Mouse (Mus musculus): ENCODE results near the gene Lingo1. TPM values are rescaled to one million over a fixed set of nuclear protein-coding genes. Genes with fewer than 3 reads are reported as not detected.

Gene Lingo1
- polyA plus RNA-seq, 1 experiment: 0.38 TPM

DNA sequence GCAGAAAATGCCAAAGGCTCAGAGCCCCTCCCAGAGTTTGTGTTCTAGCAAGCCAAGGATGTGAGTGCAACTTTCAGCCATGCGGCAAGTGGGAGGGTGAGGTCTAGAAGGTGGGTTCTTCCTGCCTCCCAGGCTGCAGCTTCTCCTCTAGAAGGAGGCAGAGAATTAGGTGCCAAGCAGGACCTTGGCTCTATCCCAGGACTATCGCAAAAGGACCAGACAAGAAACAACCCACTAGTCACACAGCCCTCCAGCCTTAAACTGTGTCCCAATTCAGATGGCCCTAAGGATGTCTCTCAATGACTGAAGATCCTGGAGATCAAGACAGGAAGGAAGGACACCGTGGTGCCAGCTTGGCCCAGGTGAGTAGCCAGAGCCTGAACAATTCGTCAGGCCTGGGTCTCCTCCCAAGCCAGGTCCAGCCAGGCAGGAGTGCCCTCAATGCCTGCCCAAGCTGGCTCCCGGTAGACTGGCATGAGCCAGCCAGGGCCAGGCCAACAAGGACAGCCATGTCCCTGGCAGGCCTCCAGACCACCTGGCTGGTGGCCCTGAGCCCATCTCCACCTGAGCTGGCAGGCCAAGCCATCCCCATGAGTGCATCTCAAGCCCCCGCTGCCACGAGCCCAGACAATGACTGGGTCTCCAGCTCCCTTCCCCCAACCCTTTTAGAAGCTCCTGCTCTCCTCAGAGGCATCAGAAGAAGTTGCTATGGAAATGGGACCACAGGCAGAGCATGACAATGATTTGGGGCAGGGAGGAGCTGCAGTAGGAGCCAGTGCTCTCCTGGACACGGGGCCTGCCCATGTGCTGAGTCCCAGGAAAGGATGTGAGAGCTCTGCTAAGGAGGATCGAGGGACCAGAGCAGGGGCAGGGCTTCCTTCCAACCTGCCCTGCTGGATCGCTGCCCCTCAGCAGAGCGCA, 19.1 kb downstream of the Lingo1 start:
- H3K4me1 ChIP-seq (ENCODE audit: control insufficient read depth, insufficient read depth, insufficient read length, low read length): no peaks in the 10 kb centered on the region
- no peaks in the 10 kb centered on the region for H3K36me3 ChIP-seq (ENCODE audit: control insufficient read depth, insufficient read depth, low read length)
- 64% methylated on average over 11 of the region's 11 CpGs for WGBS
- H3K4me3 ChIP-seq (ENCODE audit: low read depth, low read length): no peak overlapping the region
- H3K27me3 ChIP-seq (ENCODE audit: control insufficient read depth, insufficient read depth, low read length): no peaks in the 10 kb centered on the region
- TF ChIP-seq CTCF (IDR thresholded peaks at IDR 0.05; ENCODE audit: extremely low read depth, insufficient read length, insufficient replicate concordance, low read depth, low read length) (no peak), POLR2A (IDR thresholded peaks at IDR 0.05; ENCODE audit: low read depth, low read length) (no peak)
- no peak overlapping the region for H3K27ac ChIP-seq (ENCODE audit: insufficient read depth, low read depth, low read length)

DNA sequence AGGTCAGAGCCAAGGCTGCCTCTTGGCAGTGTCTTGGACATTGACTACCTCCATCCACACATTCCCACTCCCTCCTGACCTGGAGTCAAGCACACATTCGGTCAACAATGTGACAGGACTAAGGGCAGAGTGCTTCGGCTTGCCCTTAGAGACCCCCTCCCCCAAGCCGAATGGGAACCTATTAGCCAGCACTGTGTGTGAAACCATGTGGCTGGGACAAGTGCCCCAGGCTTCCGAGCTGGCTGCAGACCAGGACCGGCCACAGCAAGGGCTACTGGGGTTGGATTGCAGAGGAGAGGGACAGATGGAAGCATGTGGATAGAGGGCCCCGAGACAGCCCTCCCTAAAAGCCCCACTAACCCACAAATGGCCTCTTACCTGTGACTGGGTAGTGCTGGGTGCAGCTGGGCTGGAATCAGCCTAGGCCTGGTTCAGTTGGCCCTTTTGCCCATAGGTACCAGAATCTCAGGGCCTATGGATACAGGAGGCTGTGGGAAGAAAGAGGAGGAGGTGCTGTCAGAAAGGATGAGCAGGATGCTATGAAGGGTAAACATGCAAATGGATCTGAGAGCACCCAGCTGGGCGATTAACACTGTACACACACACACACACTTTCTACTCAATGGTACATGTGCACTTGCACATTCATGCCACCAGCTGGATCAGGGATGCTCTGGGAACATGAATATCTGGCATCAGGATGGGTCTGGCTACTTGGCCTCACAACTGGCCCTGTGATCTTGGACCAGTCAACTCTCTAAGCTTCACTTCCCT, 20.9 kb downstream of the Lingo1 start:
- H3K27me3 ChIP-seq (ENCODE audit: control insufficient read depth, insufficient read depth, low read length): no peaks in the 10 kb centered on the region
- H3K27ac ChIP-seq (ENCODE audit: insufficient read depth, low read depth, low read length): no peak overlapping the region
- no peaks in the 10 kb centered on the region for H3K4me1 ChIP-seq (ENCODE audit: control insufficient read depth, insufficient read depth, insufficient read length, low read length)
- H3K36me3 ChIP-seq (ENCODE audit: control insufficient read depth, insufficient read depth, low read length): no peaks in the 10 kb centered on the region
- 69% methylated on average over 7 of the region's 7 CpGs for WGBS
- H3K4me3 ChIP-seq (ENCODE audit: low read depth, low read length): no peak overlapping the region
- TF ChIP-seq POLR2A (IDR thresholded peaks at IDR 0.05; ENCODE audit: low read depth, low read length) (no peak), CTCF (IDR thresholded peaks at IDR 0.05; ENCODE audit: extremely low read depth, insufficient read length, insufficient replicate concordance, low read depth, low read length) (no peak)

DNA sequence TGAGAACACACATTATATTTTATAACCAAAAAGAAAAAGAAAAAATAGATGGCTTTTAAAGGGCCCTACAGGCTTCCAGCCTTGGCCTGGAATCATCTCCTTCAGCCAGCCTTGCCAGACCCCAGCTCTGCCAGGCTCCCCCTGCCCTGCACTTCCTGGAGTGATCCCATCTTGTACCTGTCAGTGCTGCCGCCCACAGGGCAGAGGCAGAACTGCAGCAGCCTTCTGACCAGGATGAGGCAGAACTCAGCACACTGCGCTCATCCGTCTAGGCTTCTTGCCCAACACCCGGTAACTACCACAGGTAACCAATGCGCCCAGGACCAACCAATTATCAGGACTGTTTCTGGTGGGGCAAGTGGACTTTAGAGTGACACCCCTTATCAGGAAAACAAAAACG, 22.0 kb downstream of the Lingo1 start:
- WGBS: 28% methylated on average over 6 of the region's 6 CpGs
- Histone ChIP-seq H3K27ac (ENCODE audit: insufficient read depth, low read depth, low read length) (no peak overlapping the region), H3K4me3 (ENCODE audit: low read depth, low read length) (no peak overlapping the region), H3K4me1 (ENCODE audit: control insufficient read depth, insufficient read depth, insufficient read length, low read length) (no peaks in the 10 kb centered on the region), H3K36me3 (ENCODE audit: control insufficient read depth, insufficient read depth, low read length) (no peaks in the 10 kb centered on the region), H3K27me3 (ENCODE audit: control insufficient read depth, insufficient read depth, low read length) (no peaks in the 10 kb centered on the region)
- TF ChIP-seq POLR2A (IDR thresholded peaks at IDR 0.05; ENCODE audit: low read depth, low read length) (no peak), CTCF (IDR thresholded peaks at IDR 0.05; ENCODE audit: extremely low read depth, insufficient read length, insufficient replicate concordance, low read depth, low read length) (peak; percentile 60; the same call in 1 of the 2 replicates)

DNA sequence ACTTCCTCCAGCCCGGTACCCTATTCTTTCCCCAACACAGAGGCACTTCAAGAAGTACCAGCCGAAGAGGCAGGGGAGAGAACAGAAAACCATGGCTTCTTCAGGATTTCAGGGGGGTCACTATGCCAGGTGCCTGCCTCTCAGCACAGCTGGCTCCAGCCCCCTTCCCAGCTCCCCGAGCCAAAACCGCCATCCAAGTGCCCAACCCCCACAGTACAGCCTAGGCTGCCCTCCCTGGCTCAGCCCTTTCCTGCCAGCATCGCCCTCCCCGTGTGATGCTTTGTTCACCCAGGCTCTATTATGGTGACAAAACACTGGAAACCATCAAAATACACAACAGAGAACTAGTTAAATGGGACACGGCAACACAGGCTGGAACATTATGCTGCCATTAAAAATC, 22.6 kb downstream of the Lingo1 start:
- H3K4me1 ChIP-seq (ENCODE audit: control insufficient read depth, insufficient read depth, insufficient read length, low read length): no peaks in the 10 kb centered on the region
- H3K36me3 ChIP-seq (ENCODE audit: control insufficient read depth, insufficient read depth, low read length): no peaks in the 10 kb centered on the region
- no peak overlapping the region for H3K4me3 ChIP-seq (ENCODE audit: low read depth, low read length)
- 80% methylated on average over 7 of the region's 7 CpGs for WGBS
- TF ChIP-seq POLR2A (IDR thresholded peaks at IDR 0.05; ENCODE audit: low read depth, low read length): no peak
- no peak for TF ChIP-seq CTCF (IDR thresholded peaks at IDR 0.05; ENCODE audit: extremely low read depth, insufficient read length, insufficient replicate concordance, low read depth, low read length)
- no peak overlapping the region for H3K27ac ChIP-seq (ENCODE audit: insufficient read depth, low read depth, low read length)
- no peaks in the 10 kb centered on the region for H3K27me3 ChIP-seq (ENCODE audit: control insufficient read depth, insufficient read depth, low read length)

DNA sequence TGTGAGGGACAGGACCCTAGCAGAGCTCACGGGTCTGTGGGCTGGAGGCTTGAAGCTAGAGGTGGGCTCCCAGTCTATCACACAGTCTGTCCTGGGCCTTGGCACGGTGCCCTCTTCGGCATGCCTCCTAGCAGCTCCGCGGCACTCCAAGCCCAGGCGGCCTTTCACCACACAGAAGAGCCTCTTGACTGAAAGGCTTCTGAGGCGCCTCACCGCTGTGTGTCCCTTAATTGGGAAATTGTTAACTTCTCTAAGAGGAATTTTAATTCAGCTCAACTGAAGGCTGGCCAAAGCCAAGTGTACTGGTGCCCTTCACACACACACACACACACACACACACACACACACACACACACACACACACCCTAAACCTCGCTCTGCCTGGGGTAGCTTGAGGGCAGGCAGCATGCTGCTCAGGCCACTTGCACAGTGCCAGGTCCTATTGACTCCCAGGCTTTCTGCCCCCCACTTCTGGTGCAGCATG, 28.6 kb downstream of the Lingo1 start:
- Histone ChIP-seq H3K27me3 (ENCODE audit: control insufficient read depth, insufficient read depth, low read length) (no peaks in the 10 kb centered on the region), H3K36me3 (ENCODE audit: control insufficient read depth, insufficient read depth, low read length) (no peaks in the 10 kb centered on the region), H3K4me1 (ENCODE audit: control insufficient read depth, insufficient read depth, insufficient read length, low read length) (no peaks in the 10 kb centered on the region), H3K4me3 (ENCODE audit: low read depth, low read length) (no peak overlapping the region), H3K27ac (ENCODE audit: insufficient read depth, low read depth, low read length) (no peak overlapping the region)
- TF ChIP-seq CTCF (IDR thresholded peaks at IDR 0.05; ENCODE audit: extremely low read depth, insufficient read length, insufficient replicate concordance, low read depth, low read length) (no peak), POLR2A (IDR thresholded peaks at IDR 0.05; ENCODE audit: low read depth, low read length) (no peak)
- 73% methylated on average over 9 of the region's 9 CpGs for WGBS

DNA sequence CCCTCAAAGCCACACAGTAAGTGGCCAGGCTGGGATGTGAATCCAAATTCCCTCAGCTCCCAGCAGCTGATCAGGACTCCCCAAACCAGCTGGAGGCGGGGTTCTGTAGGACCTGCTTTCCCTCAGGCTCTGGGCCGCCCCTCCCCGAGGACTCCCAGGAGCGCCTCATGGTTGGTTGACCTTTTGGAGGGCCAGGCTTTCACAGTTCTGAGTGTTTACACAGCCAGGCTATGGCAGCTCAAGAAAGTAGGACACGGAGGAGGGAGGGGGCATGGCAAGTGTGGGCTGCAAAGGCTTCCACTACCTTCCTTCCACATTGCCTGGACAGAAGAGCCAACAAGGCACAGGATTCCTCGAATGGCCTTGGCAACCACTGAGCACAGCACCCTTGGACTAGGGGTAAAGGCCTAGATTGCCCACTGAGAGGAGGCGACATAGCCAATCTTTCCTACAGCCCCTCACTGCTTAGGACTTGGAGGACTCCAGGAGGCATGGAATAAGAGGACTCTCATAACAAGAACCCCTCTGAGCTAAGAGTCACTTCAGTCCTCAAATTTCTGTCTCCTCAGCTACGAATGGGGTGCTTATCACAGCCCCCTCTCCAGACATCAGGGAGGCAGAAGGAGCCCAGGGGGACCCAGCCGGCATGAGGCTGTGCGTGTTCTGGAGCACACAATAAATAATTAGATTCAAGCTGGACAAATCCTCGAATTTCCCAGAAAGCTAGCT, 29.5 kb downstream of the Lingo1 start:
- Histone ChIP-seq H3K27ac (ENCODE audit: insufficient read depth, low read depth, low read length) (no peak overlapping the region), H3K27me3 (ENCODE audit: control insufficient read depth, insufficient read depth, low read length) (no peaks in the 10 kb centered on the region), H3K36me3 (ENCODE audit: control insufficient read depth, insufficient read depth, low read length) (no peaks in the 10 kb centered on the region), H3K4me3 (ENCODE audit: low read depth, low read length) (no peak overlapping the region), H3K4me1 (ENCODE audit: control insufficient read depth, insufficient read depth, insufficient read length, low read length) (no peaks in the 10 kb centered on the region)
- WGBS: 44% methylated on average over 11 of the region's 11 CpGs
- TF ChIP-seq CTCF (IDR thresholded peaks at IDR 0.05; ENCODE audit: extremely low read depth, insufficient read length, insufficient replicate concordance, low read depth, low read length): no peak
- TF ChIP-seq POLR2A (IDR thresholded peaks at IDR 0.05; ENCODE audit: low read depth, low read length): no peak
